Mouse (Mus musculus) left cerebral cortex, adult 8-10 months (tissue): ENCODE measurements around the gene P3h2. TPM values are rescaled to one million over a fixed set of nuclear protein-coding genes. Genes with fewer than 3 reads are reported as not detected.

ENCODE experiments used
- DNase-seq, 2 experiments: peaks; one replicate each; pipeline ENCODE4 v3.0.0; 2022; ENCODE audit warnings: low spot score in 2 of 2
- total RNA-seq, 4 experiments: library from RNA; stranded (reverse); gene quantifications; 2 replicates each; pipeline ENCODE4 v1.2.4; 2022

The P3h2 gene
- 1 to 10 TPM; 3.0 to 5.4 (median 4.1) TPM for total RNA-seq

GRCm38 (mm10) chr16:26105115-26105974, at the start of gene P3h2:
TSS of gene P3h2 (minus strand) at chr16:26105784.
- peak; percentile 28 to 37 for DNase-seq

- no peak for DNase-seq
Observed at GRCm38 (mm10) chr16:26152258-26152657, 46.7 kb upstream of the P3h2 start.

GRCm38 (mm10) chr16:26150943-26151342, 45.4 kb upstream of the P3h2 start:
- no peak for DNase-seq

DNA sequence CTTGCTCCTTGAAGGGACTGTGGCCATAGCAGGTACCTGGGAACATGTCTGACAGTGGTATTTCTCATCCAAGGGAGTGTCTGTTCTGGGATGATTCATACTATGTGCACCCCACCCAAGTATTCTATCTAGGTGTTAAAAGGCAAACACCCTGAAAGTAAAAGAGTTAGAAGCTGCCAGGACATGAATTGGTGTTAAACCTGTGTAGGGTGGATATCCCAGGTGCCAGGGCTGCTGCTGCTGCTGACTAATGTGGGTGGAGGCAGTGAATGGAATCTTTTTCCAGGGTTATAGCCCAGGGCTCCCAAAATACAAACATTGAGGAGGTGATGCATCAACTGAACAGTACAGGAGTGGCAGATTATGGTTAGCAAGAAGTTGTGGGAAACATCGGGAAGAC, 41.3 kb upstream of the P3h2 start:
- DNase-seq = no peak

DNA sequence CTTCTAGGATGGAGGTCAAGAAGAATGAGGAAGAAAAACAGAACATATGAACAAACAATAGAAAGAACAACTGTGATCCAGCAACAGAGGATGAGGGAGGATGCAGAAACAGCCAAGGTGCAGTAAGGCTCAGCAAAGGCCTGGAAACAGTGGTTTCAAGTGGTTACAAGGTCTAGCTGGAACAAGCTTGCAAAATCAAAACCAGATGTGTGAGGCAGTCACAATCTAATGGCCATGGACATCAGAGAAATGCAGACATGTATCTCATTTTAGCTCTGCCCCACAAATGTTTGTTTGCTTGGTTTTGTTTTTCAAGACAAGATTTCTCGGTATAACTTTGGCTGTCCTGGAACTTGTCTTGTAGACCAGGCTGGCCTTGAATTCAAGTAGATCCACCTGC, 25.5 kb upstream of the P3h2 start:
- no peak for DNase-seq

DNA sequence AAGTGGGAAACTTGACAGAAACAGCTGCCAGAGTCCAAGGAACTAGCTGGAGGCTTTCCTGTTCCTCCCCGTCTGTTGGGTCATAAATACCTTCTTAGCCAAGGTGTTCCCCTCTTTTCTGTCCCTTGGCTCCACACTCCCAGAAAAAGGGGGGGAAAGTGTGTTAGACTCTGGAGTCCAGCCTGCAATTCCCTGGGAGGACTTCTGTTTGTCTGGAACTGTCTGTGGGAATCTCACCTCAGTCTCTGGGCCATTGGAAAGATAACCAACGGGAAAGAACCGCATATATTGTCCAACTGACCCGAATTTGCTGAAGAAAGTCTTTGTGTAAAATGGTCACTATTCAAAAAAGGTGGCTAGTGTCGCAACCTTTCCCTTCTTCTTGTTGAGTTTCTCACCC, 1.0 kb upstream of the P3h2 start:
- DNase-seq = no peak

DNA sequence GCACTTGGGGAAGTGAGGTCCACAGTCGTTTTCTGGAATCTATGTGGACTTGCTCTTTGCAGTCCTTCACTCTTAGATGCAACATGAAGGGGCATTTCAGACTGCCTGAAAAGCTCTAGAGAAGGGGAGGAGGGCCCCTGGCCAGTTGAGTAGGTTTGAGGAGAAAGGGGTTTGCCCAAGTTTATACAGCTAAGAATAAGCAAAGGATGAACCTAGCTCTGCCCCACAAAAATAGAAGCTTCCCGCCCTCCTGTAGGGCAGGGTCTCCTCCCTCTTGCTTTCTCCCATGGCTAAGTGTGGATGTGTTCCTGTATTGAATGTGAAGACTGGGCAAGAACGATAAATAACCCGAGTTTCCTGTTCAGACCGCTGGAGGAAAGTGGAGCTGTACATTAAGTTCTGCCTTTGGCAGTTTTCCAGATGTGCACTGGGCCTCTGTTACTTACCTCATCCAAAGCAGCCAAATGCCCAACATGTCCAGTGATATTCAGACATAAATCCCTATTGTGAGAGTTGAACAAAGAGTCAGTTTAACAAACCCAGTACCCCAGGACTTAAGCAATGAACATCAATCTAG, 545 bp upstream of the P3h2 start:
- no peak for DNase-seq

DNA sequence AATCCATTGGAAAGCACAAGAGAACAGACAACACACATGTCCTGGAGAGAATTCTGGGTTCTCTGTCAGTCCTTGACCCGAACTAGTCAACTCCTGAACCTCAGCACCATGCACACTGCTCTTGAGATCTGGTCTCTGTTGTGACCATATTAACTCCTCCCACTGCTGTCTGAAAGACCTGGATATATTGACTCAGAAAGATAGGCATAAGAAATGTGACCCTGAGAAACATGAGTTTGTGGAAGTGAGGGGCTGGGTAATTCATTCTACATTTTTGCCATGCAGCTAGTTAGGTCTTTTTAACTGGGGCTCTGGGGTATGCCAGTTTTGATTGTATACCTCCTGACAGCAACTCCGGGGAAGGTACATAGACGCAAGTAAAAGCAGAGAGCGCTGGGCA, 1.3 kb downstream of the P3h2 start:
- no peak for DNase-seq

- DNase-seq = no peak
Observed at GRCm38 (mm10) chr16:26102856-26103255, 2.7 kb downstream of the P3h2 start.

DNA sequence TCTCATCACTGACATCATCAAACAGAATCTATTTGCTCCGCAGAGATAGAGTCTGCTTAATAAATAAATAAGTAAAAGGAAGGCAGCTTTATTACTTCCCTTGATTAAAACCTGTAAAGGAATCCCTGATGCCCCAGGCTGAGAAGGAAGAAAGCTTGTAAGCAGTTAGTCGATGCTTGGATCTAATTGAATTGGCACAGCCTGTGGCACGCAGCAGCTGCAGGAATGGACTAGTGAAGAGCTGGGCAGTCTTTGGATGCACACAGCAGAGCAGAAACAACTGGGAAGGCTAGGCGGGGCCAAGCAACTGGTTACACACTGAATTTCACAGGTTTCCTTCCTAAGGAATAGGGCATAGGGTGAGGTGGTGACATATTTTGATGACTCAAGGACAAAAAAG, 5.4 kb downstream of the P3h2 start:
- no peak for DNase-seq

GRCm38 (mm10) chr16:26095696-26096284, 9.8 kb downstream of the P3h2 start:
- no peak for DNase-seq

DNA sequence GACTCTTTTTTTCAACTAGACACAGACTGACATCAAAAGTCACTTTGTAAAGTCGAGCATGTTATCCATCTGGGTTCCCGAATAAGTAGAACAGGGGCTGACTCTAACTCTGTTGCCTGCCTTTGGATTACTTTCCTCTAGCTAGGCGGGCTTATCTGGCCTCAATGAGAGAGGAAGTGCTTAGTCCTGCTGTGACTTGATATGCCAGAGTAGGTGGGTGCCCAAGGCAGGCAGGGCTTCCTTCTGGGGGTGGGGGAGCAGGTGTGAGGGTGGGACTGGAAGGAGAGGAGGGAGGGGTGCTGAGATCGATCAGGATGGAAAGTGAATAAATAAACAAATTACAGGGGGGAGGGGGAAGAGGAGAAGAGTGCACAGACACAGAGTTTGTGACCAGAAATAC, 11.7 kb downstream of the P3h2 start:
- no peak for DNase-seq

DNA sequence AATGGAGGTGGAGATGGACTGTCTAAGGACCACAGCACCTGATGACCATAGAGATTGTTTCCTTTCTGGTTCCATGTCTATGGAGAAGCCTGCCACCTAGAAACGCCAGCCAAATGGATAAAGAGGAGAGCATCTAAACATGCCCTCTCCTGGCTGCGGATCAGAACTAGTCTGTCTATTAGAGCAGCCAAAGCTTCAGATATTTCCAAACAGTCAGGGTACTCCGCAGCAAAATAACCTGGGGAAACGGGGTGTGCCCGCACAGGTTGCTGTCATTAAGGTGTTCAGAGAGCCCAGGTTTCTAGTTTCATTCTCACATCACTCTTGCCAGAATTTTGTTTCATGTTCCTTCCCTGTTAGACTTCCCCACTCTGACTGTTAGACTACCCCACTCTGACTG, 16.6 kb downstream of the P3h2 start:
- DNase-seq = no peak

- DNase-seq = no peak
Observed at GRCm38 (mm10) chr16:26088240-26088639, 17.3 kb downstream of the P3h2 start.

DNA sequence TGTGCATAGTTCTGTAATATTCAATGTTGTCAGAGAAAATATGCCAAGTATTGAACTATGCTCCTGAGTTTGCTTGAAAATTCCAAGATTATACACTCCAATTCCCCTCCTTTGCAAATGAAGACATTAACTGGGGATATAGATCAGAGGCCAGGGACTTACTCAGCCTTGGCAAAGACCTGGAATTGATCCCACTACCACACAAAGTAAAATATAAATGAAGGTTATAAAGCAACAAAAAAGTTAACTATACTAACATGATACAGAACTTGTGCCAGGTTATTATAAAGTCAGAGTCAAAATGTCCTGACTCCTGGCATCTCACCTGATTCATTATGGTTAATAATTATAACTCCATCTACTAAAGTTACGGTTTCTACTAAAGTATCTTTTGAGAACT, 18.6 kb downstream of the P3h2 start:
- no peak for DNase-seq

- no peak for DNase-seq
Observed at GRCm38 (mm10) chr16:26085160-26085559, 20.4 kb downstream of the P3h2 start.

- no peak for DNase-seq
Observed at GRCm38 (mm10) chr16:26082831-26083230, 22.8 kb downstream of the P3h2 start.

DNA sequence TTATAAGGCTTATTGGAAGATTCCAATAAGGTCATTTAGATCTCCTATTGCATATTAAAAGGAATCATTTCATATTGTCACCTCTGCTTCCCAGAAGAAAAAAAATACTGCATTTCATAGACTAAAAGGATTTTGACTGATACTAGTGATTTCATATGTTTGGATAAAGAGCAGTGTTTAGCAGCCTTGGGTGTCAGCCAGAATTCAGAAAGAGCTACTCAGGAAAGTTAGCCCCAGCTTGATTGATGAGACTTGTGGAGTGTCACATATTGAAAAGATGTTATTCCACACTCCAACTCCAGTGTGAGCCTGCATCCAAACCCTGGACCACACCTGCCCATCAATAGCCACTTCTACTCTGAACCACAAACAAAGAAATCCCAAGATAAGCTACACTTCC, 23.2 kb downstream of the P3h2 start:
- no peak for DNase-seq

DNA sequence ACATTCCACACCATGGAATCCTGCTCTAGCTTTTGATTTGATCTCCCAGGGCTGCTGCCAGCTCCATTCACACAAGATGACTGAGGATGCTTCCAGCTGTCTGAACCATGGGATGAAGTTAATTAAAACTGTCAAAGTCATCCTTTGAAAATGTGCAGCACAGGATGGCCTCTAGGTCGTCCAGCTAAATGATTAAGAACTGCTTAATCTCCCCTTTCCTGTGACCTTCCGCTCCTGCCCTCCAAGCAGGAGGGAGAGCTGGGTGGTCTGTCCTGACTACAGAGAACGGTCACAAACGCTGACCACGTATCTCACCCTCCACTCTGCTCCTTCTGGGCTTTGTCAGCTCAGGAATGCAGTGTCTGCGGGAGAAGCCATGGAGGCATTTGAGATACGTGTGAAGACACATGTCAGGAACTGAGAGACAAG, 26.6 kb downstream of the P3h2 start:
- DNase-seq = no peak

GRCm38 (mm10) chr16:26078100-26078422, 27.5 kb downstream of the P3h2 start:
- no peak for DNase-seq

- DNase-seq = no peak
Observed at GRCm38 (mm10) chr16:26077246-26078099, 28.1 kb downstream of the P3h2 start.

- no peak for DNase-seq
Observed at GRCm38 (mm10) chr16:26075063-26075462, 30.5 kb downstream of the P3h2 start.
